Mouse (Mus musculus) C3H10T1/2 (cell line): ENCODE data around the gene Gm12888. TPM values are rescaled to one million over a fixed set of nuclear protein-coding genes. Genes with fewer than 3 reads are reported as not detected.

Source experiments
- polyA plus RNA-seq, 2 experiments: library from polyadenylated mRNA; unstranded; fragments of >200 nt; fragmentation: generic; extraction: Trizol; gene quantifications; one replicate each; pipeline ENCODE4 v1.2.1; 2012; ENCODE audit warnings: missing spikeins in 2 of 2

Gm12888 gene
- not detected for polyA plus RNA-seq

GRCm38 (mm10) chr4:121324817-121325216 is at the start of gene Gm12888:
Gene Gm12888, minus strand, starts transcription at chr4:121324917.

Other genes starting within 250 kb of the Gm12888 start
- gene Zmpste24, start 226.7 kb downstream of the Gm12888 start, polyA plus RNA-seq: 10 to 100 TPM in 1 of 2 experiments, 1 to 10 TPM in 1; 2.8 to 13.6 TPM
- gene Tmco2, start 215.7 kb downstream of the Gm12888 start, polyA plus RNA-seq: not detected
- gene Rlf, start 109.8 kb downstream of the Gm12888 start, polyA plus RNA-seq: 1 to 10 TPM in 1 of 2 experiments, under 1 TPM in 1; 0.15 to 2.6 TPM
- not detected for gene Gm12886, start 98.2 kb upstream of the Gm12888 start, polyA plus RNA-seq